Mouse (Mus musculus) fat pad, adult 2 months (tissue): Measurements from ENCODE around the gene Htr6.

Source experiments
- DNase-seq: peaks from one replicate; pipeline ENCODE4 v3.0.0-alpha.2; 2011; ENCODE audit warnings: low read depth, low spot score; ENCODE audit errors: extremely low read depth

The Htr6 gene

GRCm38 (mm10) chr4:139088982-139089671 is 13.8 kb upstream of the Htr6 start:
- no peak for DNase-seq

GRCm38 (mm10) chr4:139086984-139087383 is 11.6 kb upstream of the Htr6 start:
- no peak for DNase-seq

GRCm38 (mm10) chr4:139086037-139086436 is 10.7 kb upstream of the Htr6 start:
- no peak for DNase-seq

- no peak for DNase-seq
These were observed 10.0 kb upstream of the Htr6 start for GRCm38 (mm10) chr4:139085337-139085736.

GRCm38 (mm10) chr4:139082790-139083564 is 7.6 kb upstream of the Htr6 start:
- no peak for DNase-seq

- no peak for DNase-seq
These were observed 6.0 kb upstream of the Htr6 start for GRCm38 (mm10) chr4:139081270-139081931.

- DNase-seq: no peak
These were observed 4.9 kb upstream of the Htr6 start for GRCm38 (mm10) chr4:139080259-139080658.

- DNase-seq: no peak
These were observed 4.1 kb upstream of the Htr6 start for GRCm38 (mm10) chr4:139079439-139079838.

GRCm38 (mm10) chr4:139078726-139079125 is 3.4 kb upstream of the Htr6 start:
- DNase-seq: no peak

- no peak for DNase-seq
These were observed 2.9 kb upstream of the Htr6 start for GRCm38 (mm10) chr4:139078313-139078712.

- DNase-seq: no peak
These were observed 545 bp upstream of the Htr6 start for GRCm38 (mm10) chr4:139075915-139076314.

- DNase-seq: no peak
These were observed 1.3 kb downstream of the Htr6 start for GRCm38 (mm10) chr4:139074060-139074459.

- DNase-seq: no peak
These were observed 7.1 kb downstream of the Htr6 start for GRCm38 (mm10) chr4:139068287-139068686.

- no peak for DNase-seq
These were observed 10.5 kb downstream of the Htr6 start for GRCm38 (mm10) chr4:139064831-139065230.

GRCm38 (mm10) chr4:139059569-139059968 is 15.8 kb downstream of the Htr6 start:
- DNase-seq: no peak

- DNase-seq: no peak
These were observed 17.3 kb downstream of the Htr6 start for GRCm38 (mm10) chr4:139058029-139058428.

GRCm38 (mm10) chr4:139057291-139057690 is 18.1 kb downstream of the Htr6 start:
- DNase-seq: no peak

- no peak for DNase-seq
These were observed 19.6 kb downstream of the Htr6 start for GRCm38 (mm10) chr4:139055744-139056143.

GRCm38 (mm10) chr4:139055336-139055735 is 20.0 kb downstream of the Htr6 start:
- no peak for DNase-seq

- no peak for DNase-seq
These were observed 21.0 kb downstream of the Htr6 start for GRCm38 (mm10) chr4:139054300-139054923.

- DNase-seq: no peak
These were observed 22.0 kb downstream of the Htr6 start for GRCm38 (mm10) chr4:139053391-139053790.
